Mouse (Mus musculus) forebrain, embryonic 12.5 days (tissue): Measurements from ENCODE around the gene Aipl1. TPM values are rescaled to one million over a fixed set of nuclear protein-coding genes. Genes with fewer than 3 reads are reported as not detected.

Experiments
- ATAC-seq: fragments of 200-750 bp; cut with Nextera tagmentation; 2 replicates; pipeline ENCODE4 v1.8.0; 2017; ENCODE audit warnings: moderate TSS enrichment; ENCODE audit not compliant: low FRiP score
- H3K27ac ChIP-seq: fragments of 300-500 bp; sonication (generic); 2 replicates; pipeline ENCODE4 v1.5.1; 2016; ENCODE audit warnings: mild to moderate bottlenecking
- H3K27me3 ChIP-seq: fragments of 300-500 bp; sonication (generic); 2 replicates; pipeline ENCODE4 v1.6.1; 2016; ENCODE audit warnings: mild to moderate bottlenecking
- H3K36me3 ChIP-seq: fragments of 300-500 bp; sonication (generic); replicated peaks from 2 replicates; pipeline ENCODE4 v1.6.1; 2016; ENCODE audit warnings: mild to moderate bottlenecking
- H3K4me1 ChIP-seq: fragments of 300-500 bp; sonication (generic); 2 replicates; pipeline ENCODE4 v1.6.1; 2016
- H3K4me2 ChIP-seq: fragments of 300-500 bp; sonication (generic); 2 replicates; pipeline ENCODE4 v1.6.1; 2016; ENCODE audit warnings: mild to moderate bottlenecking, moderate library complexity
- H3K4me3 ChIP-seq: fragments of 300-500 bp; sonication (generic); replicated peaks from 2 replicates; pipeline ENCODE4 v1.5.1; 2016; ENCODE audit warnings: mild to moderate bottlenecking
- H3K9ac ChIP-seq: fragments of 300-500 bp; sonication (generic); 2 replicates; pipeline ENCODE4 v1.6.1; 2016; ENCODE audit warnings: mild to moderate bottlenecking
- H3K9me3 ChIP-seq: fragments of 300-500 bp; sonication (generic); 2 replicates; pipeline ENCODE4 v1.6.1; 2016
- WGBS: fragments of 180-500 bp; shearing (Covaris S2); methylation state at CpG from one replicate; pipeline ENCODE4 v1.1.7; 2016; 5-methylcytosine and 5-hydroxymethylcytosine counted together
- polyA plus RNA-seq: library from polyadenylated mRNA; unstranded; fragments of >200 nt; fragmentation: Nextera tagmentation; extraction: Ambion mirVana; gene quantifications from 2 replicates; pipeline ENCODE4 v1.2.1, GENCODE M21; 2016

Aipl1 gene
- 0.37 and 0.50 TPM in 2 replicates for polyA plus RNA-seq

DNA sequence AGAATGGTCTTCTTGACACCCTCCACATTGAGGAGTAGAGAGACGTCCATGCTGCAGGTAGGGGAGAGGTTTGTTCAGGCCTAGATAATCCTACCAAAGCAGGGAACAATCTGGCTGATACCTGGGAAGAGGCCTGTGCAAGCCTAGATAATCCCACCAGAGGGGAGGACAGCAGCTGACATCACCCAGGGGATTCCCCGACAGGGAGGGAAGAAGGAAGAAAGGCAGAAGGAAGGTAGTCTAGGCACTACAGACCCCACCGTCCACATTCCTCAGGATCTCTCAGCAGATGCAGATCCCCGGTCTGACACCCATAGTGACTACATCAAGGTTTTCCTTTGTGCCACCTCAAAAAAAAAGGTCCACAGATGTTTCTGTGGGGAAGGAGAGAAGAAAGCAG, at the start of gene Aipl1:
Gene Aipl1, minus strand, starts transcription at position 101 of the 400 bp plus-strand sequence.
- Histone ChIP-seq H3K4me2 (no peak within 1 kb of the TSS), H3K9me3 (no peaks in the 10 kb centered on the region), H3K4me1 (peaks cover 36% of the 10 kb centered on the region), H3K4me3 (no peak within 1 kb of the TSS), H3K27me3 (no peaks in the 10 kb centered on the region), H3K36me3 (no peaks in the 10 kb centered on the region), H3K27ac (no peak within 1 kb of the TSS), H3K9ac (no peak within 1 kb of the TSS)
- 68% methylated on average over 4 of the region's 4 CpGs for WGBS
- no peak for ATAC-seq

GRCm38 (mm10) chr11:72086251-72087046, 49.1 kb upstream of the Aipl1 start:
- peak overlapping the region; percentile 75 for H3K27ac ChIP-seq
- H3K9ac ChIP-seq = no peak overlapping the region
- H3K27me3 ChIP-seq = no peaks in the 10 kb centered on the region
- H3K9me3 ChIP-seq = no peaks in the 10 kb centered on the region
- peaks cover 15% of the 10 kb centered on the region for H3K4me1 ChIP-seq
- H3K4me2 ChIP-seq = no peak overlapping the region
- no peak overlapping the region for H3K4me3 ChIP-seq
- ATAC-seq = peak; percentile 75
- H3K36me3 ChIP-seq = no peaks in the 10 kb centered on the region
- WGBS = 47% methylated on average over 11 of the region's 11 CpGs

DNA sequence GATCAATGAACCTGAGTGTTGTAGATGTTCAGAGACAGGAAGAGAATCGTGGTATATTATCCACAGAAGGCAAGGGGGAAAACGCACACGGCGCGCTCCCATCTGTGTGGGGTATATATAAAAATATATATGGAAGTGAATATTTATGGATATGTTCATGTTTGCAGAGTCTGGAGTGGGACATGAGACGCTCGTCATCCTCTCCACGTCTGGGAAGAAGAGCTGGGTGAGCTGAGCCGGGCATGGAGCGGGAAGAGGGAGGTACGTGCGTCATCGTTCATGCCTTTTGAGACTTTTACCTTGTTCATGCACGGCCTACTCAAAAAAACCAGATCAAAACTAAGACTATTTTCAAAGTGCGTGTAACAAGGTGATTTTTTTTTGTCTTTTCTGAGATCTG, 47.0 kb upstream of the Aipl1 start:
- no peak overlapping the region for H3K4me2 ChIP-seq
- 94% methylated on average over 15 of the region's 15 CpGs for WGBS
- no peaks in the 10 kb centered on the region for H3K9me3 ChIP-seq
- H3K9ac ChIP-seq = no peak overlapping the region
- H3K4me1 ChIP-seq = peaks cover 23% of the 10 kb centered on the region
- H3K36me3 ChIP-seq = no peaks in the 10 kb centered on the region
- ATAC-seq = no peak
- H3K27ac ChIP-seq = no peak overlapping the region
- H3K27me3 ChIP-seq = no peaks in the 10 kb centered on the region
- no peak overlapping the region for H3K4me3 ChIP-seq

- WGBS = 92% methylated on average over 4 of the region's 4 CpGs
- H3K9ac ChIP-seq = no peak overlapping the region
- no peaks in the 10 kb centered on the region for H3K36me3 ChIP-seq
- peaks cover 23% of the 10 kb centered on the region for H3K4me1 ChIP-seq
- no peak overlapping the region for H3K27ac ChIP-seq
- no peaks in the 10 kb centered on the region for H3K9me3 ChIP-seq
- H3K4me2 ChIP-seq = no peak overlapping the region
- no peaks in the 10 kb centered on the region for H3K27me3 ChIP-seq
- ATAC-seq = no peak
- no peak overlapping the region for H3K4me3 ChIP-seq
Measured at GRCm38 (mm10) chr11:72082601-72083000, 45.3 kb upstream of the Aipl1 start.

DNA sequence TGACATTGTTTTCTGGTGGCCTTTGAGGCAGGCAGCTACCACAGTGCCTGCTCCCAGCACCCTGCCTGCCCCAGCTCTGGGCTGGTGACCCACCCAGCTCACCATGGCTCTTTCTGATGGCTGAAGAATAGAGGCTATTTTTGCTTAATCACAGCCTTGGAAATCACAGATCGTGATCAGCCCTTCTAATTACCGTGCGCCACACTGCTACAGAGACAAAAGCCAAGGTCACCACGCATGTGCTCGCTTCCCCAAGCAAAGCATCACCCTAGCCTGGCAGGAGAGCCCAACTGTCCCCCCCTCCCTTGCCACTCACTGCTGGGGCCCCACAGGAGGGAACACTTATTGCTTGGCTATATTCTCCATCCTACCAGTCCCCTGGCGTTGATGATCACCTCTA, 43.2 kb upstream of the Aipl1 start:
- ATAC-seq = peak; percentile 46; the same call in 1 of the 2 replicates
- Histone ChIP-seq H3K9me3 (no peaks in the 10 kb centered on the region), H3K27ac (0 out of 2 replicates have a peak overlapping the region, but pooled peaks have one; percentile 46), H3K4me1 (peaks cover 8% of the 10 kb centered on the region), H3K9ac (no peak overlapping the region), H3K4me2 (no peak overlapping the region), H3K4me3 (no peak overlapping the region), H3K36me3 (no peaks in the 10 kb centered on the region), H3K27me3 (no peaks in the 10 kb centered on the region)
- 51% methylated on average over 6 of the region's 6 CpGs for WGBS

DNA sequence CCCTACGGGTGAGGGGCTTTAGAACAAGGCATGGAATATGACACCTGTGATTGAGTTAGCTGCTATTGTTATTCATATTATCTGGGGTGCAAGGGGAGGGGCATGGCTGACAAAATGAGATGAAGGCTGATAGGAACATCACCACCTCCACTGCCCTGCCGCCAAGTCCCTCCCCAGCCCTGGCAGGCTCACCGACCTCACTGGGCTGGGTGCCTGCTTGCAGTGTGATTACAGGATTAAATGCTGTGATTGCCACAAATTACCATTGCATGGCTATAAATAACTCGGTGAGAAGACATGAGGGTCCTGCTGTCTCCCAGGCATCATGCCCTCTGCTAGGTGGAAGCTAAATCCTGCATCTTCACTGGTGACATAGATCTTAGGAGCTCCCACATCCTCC, 41.3 kb upstream of the Aipl1 start:
- Histone ChIP-seq H3K27ac (no peak overlapping the region), H3K4me1 (peaks cover 8% of the 10 kb centered on the region), H3K27me3 (0 out of 2 replicates have a peak, but pooled peaks cover 3% of the 10 kb centered on the region), H3K9me3 (no peaks in the 10 kb centered on the region), H3K4me3 (no peak overlapping the region), H3K9ac (no peak overlapping the region), H3K36me3 (no peaks in the 10 kb centered on the region), H3K4me2 (no peak overlapping the region)
- WGBS = 43% methylated on average over 4 of the region's 4 CpGs
- ATAC-seq = no peak

DNA sequence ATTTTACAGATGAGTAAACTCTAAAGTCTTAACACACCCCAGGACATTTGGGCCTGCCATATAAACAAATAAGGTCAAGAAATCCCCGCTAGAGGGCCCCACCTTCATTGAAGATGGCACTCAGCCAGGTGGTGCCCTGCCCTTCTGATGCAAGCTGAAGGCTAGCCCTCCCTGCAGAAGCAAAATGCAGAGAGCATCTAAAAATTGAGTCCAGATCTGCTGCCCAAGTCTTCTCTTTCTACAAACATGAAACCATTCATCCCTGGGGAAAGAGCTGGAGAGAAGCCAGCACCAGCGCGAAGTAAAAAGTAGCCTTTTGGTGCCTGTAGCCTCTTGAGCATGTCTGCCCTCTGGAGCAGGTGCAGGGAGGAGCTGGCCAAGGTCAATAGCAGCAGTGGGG, 40.7 kb upstream of the Aipl1 start:
- Histone ChIP-seq H3K27me3 (0 out of 2 replicates have a peak, but pooled peaks cover 3% of the 10 kb centered on the region), H3K36me3 (no peaks in the 10 kb centered on the region), H3K4me3 (no peak overlapping the region), H3K9ac (no peak overlapping the region), H3K4me1 (peaks cover 8% of the 10 kb centered on the region), H3K9me3 (no peaks in the 10 kb centered on the region), H3K27ac (no peak overlapping the region), H3K4me2 (no peak overlapping the region)
- WGBS = 50% methylated on average over 3 of the region's 3 CpGs
- no peak for ATAC-seq

- no peak for ATAC-seq
- H3K27ac ChIP-seq = no peak overlapping the region
- 90% methylated on average over 13 of the region's 13 CpGs for WGBS
Measured at GRCm38 (mm10) chr11:72074230-72074629, 36.9 kb upstream of the Aipl1 start.

DNA sequence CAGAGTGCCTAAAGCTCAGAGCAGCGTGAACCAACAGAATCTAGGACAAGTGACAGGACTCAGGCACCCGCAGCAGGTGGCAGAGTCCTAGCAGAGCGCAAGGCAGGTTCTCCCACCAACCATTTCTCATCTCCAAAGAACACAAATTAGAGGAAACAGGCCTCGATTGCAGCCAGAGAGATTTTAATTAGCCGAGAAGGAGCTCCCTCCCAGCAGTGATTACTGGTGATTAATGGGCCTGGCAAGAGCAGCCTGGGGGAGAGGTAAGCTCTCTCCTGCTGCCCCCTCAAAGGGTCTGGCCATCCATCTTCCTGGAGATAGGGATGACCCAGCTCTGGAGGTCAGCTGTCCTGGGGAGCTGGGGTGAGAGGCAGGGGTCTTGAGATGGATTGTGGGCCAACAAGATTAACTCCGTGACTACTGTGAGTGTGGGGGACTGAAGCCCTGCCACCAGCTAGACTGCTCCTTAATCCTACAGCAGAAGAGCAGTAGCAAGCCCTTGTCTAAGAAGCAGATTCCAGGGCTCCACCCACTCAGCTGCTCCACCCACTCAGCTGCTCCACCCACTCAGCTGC, 35.1 kb upstream of the Aipl1 start:
- Histone ChIP-seq H3K4me3 (no peak overlapping the region), H3K27ac (no peak overlapping the region)

More at GRCm38 (mm10) chr11:72074230-72074629, 36.9 kb upstream of the Aipl1 start:
- no peak overlapping the region for H3K4me2 ChIP-seq
- no peaks in the 10 kb centered on the region for H3K9me3 ChIP-seq
- H3K4me1 ChIP-seq = peaks cover 11% of the 10 kb centered on the region; the same call in 1 of the 2 replicates
- H3K36me3 ChIP-seq = no peaks in the 10 kb centered on the region
- no peak overlapping the region for H3K9ac ChIP-seq
- 0 out of 2 replicates have a peak, but pooled peaks cover 3% of the 10 kb centered on the region for H3K27me3 ChIP-seq
- no peak overlapping the region for H3K4me3 ChIP-seq

GRCm38 (mm10) chr11:72070733-72071132, 33.4 kb upstream of the Aipl1 start:
- WGBS = 89% methylated on average over 9 of the region's 9 CpGs
- no peak for ATAC-seq
- Histone ChIP-seq H3K4me3 (no peak overlapping the region), H3K27me3 (peaks cover 3% of the 10 kb centered on the region; the same call in 1 of the 2 replicates), H3K27ac (no peak overlapping the region), H3K4me1 (0 out of 2 replicates have a peak, but pooled peaks cover 11% of the 10 kb centered on the region), H3K9me3 (no peaks in the 10 kb centered on the region), H3K4me2 (no peak overlapping the region), H3K36me3 (no peaks in the 10 kb centered on the region), H3K9ac (no peak overlapping the region)

More for the DNA sequence above, 35.1 kb upstream of the Aipl1 start:
- Histone ChIP-seq H3K36me3 (no peaks in the 10 kb centered on the region), H3K9me3 (no peaks in the 10 kb centered on the region), H3K9ac (no peak overlapping the region), H3K4me2 (no peak overlapping the region), H3K27me3 (0 out of 2 replicates have a peak, but pooled peaks cover 3% of the 10 kb centered on the region), H3K4me1 (0 out of 2 replicates have a peak, but pooled peaks cover 11% of the 10 kb centered on the region)
- ATAC-seq = no peak
- 52% methylated on average over 6 of the region's 6 CpGs for WGBS

GRCm38 (mm10) chr11:72068026-72068425, 30.7 kb upstream of the Aipl1 start:
- WGBS = 78% methylated on average over 7 of the region's 7 CpGs
- no peak overlapping the region for H3K4me2 ChIP-seq
- no peak overlapping the region for H3K9ac ChIP-seq
- 0 out of 2 replicates have a peak, but pooled peaks cover 11% of the 10 kb centered on the region for H3K4me1 ChIP-seq
- H3K9me3 ChIP-seq = no peaks in the 10 kb centered on the region
- no peak overlapping the region; the same call in 1 of the 2 replicates for H3K27ac ChIP-seq
- peaks cover 6% of the 10 kb centered on the region; the same call in 1 of the 2 replicates for H3K27me3 ChIP-seq
- no peaks in the 10 kb centered on the region for H3K36me3 ChIP-seq
- no peak for ATAC-seq
- no peak overlapping the region for H3K4me3 ChIP-seq

GRCm38 (mm10) chr11:72067326-72067725, 30.0 kb upstream of the Aipl1 start:
- H3K4me2 ChIP-seq = no peak overlapping the region
- no peak overlapping the region for H3K9ac ChIP-seq
- 79% methylated on average over 5 of the region's 5 CpGs for WGBS
- no peaks in the 10 kb centered on the region for H3K36me3 ChIP-seq
- no peak for ATAC-seq
- 0 out of 2 replicates have a peak, but pooled peaks cover 6% of the 10 kb centered on the region for H3K4me1 ChIP-seq
- H3K4me3 ChIP-seq = no peak overlapping the region
- no peaks in the 10 kb centered on the region for H3K9me3 ChIP-seq
- peaks cover 6% of the 10 kb centered on the region; the same call in 1 of the 2 replicates for H3K27me3 ChIP-seq
- no peak overlapping the region for H3K27ac ChIP-seq
